Mouse (Mus musculus): ENCODE data around the gene Hacl1. TPM values are rescaled to one million over a fixed set of nuclear protein-coding genes. Genes with fewer than 3 reads are reported as not detected.
A peak's percentile ranks its signal among the peaks of the same experiment; 100 is the strongest.

The Hacl1 gene
- polyA plus RNA-seq, 1 experiment from 2014 or later = 13.0 TPM

DNA sequence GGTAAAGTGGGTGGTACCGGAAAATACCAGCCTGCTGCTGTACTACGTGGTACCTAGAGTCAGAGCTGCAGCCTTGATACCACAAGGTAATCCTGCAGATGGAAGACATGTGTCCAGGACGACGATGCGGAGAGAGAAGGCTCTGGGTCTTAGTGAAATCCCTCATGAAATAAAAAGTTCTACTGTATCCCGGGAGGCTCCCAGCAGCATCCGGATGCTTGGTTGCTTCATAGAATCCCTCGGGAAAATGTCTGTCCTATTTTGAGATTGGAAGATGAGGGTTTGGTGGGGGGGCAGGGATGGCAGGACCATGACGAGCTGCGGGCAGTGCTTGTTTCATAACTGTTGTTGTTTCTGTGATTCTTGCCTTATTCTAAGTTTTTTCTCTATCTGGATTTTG, 6.9 kb upstream of the Hacl1 start:
- H3K27ac ChIP-seq = no peak overlapping the region
- WGBS = 89% methylated on average over 10 of the region's 10 CpGs
- no peak overlapping the region for H3K4me2 ChIP-seq
- no peaks in the 10 kb centered on the region for H3K36me3 ChIP-seq
- no peaks in the 10 kb centered on the region for H3K9me3 ChIP-seq
- ATAC-seq (ENCODE audit: insufficient read depth, low FRiP score, low read depth) = no peak
- H3K4me1 ChIP-seq = peaks cover 3% of the 10 kb centered on the region; the same call in 1 of the 2 replicates
- no peak overlapping the region for H3K9ac ChIP-seq
- H3K27me3 ChIP-seq (replicated peaks) = no peaks in the 10 kb centered on the region
- no peak overlapping the region for H3K4me3 ChIP-seq (replicated peaks)

DNA sequence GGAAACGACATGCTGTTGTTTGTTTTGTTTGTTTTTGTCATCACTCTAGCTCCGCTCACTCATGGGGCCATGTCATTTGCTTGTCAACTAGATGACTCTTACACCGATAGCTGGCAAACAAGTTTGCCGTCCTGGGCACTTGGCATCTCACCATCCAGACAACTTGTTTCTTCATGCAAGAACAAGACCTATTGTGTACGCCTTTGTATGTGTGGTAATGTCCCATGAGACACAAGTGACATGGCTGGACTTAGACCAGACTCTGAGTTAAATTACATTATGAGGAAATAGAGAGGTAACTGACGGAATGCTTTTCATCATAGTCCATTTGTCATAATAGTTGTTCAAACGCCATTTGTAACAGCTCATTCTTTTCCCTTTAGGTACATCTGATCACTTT, 4.8 kb upstream of the Hacl1 start:
- ATAC-seq (ENCODE audit: insufficient read depth, low FRiP score, low read depth) = no peak
- Histone ChIP-seq H3K36me3 (no peaks in the 10 kb centered on the region), H3K4me1 (no peaks in the 10 kb centered on the region), H3K9me3 (no peaks in the 10 kb centered on the region), H3K27me3 (replicated peaks) (no peaks in the 10 kb centered on the region), H3K9ac (no peak overlapping the region), H3K4me3 (replicated peaks) (no peak overlapping the region), H3K4me2 (no peak overlapping the region), H3K27ac (no peak overlapping the region)
- WGBS = 84% methylated on average over 7 of the region's 7 CpGs

DNA sequence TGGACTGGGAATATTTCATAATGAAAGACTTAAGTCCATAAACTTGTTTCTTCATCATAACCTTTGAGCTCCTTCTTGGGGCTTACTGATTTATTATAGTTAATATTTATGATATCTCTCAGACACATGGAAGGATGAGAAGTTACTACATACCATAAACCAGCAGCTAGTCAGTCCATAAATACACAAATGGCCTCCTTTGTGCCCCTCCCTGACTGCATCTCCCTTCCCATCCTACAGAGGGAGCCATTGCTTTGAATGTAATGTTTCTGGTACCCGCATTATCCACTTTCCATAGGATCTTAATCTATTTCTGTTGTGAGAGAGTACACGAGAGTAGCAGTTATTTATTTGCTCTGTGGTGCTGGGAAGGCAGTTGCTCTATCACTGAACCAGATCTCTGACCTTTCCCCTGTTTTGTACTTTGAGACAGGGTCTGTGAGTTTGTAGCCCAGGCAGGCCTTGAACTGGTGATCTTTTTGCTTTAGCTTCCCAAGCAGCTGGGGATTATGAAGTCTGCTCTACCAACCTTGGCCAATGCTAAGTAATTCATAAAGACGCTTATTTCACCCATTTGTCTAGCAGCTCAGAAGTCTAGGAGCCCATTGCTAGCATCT, 4.0 kb upstream of the Hacl1 start:
- Histone ChIP-seq H3K36me3 (no peaks in the 10 kb centered on the region), H3K4me1 (0 out of 2 replicates have a peak, but pooled peaks cover 3% of the 10 kb centered on the region), H3K9me3 (no peaks in the 10 kb centered on the region), H3K27me3 (replicated peaks) (no peaks in the 10 kb centered on the region), H3K4me2 (no peak overlapping the region), H3K4me3 (replicated peaks) (no peak overlapping the region), H3K9ac (no peak overlapping the region), H3K27ac (no peak overlapping the region)
- no peak for ATAC-seq (ENCODE audit: insufficient read depth, low FRiP score, low read depth)
- 64% methylated on average over 3 of the region's 3 CpGs for WGBS

DNA sequence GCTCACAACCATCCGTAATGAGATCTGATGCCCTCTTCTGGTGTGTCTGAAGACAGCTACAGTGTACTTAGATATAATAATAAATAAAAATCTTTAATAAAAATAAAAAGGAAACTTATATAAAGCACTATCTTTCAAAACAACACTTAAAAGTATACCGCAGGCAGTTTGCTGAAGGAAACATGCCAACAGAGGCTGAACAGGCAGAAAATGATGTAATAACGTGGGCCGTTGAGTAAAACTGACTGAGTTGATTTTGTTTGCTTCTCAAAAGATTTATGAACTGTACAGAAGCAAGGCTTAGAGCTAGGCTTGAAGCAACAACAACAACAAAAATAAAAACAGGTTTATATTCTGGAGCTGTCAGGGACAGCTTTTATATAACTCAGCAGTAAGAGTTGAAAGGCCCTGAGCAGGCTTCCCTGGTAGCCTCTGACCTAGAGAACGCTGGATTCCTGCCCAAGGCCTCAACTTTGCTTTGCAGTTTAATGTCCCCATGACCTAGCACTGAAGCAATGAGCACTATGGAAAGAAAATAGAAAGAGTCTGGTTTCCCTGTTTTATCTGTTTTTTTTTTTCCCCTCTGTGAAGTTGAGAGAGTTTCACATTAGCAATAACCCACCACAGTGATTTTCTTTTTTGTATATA, 3.2 kb upstream of the Hacl1 start:
- Histone ChIP-seq H3K9ac (no peak overlapping the region), H3K4me1 (0 out of 2 replicates have a peak, but pooled peaks cover 4% of the 10 kb centered on the region), H3K36me3 (no peaks in the 10 kb centered on the region), H3K27ac (no peak overlapping the region), H3K4me3 (replicated peaks) (no peak overlapping the region), H3K9me3 (no peaks in the 10 kb centered on the region), H3K27me3 (replicated peaks) (no peaks in the 10 kb centered on the region), H3K4me2 (no peak overlapping the region)
- WGBS = 86% methylated on average over 5 of the region's 5 CpGs
- no peak for ATAC-seq (ENCODE audit: insufficient read depth, low FRiP score, low read depth)

DNA sequence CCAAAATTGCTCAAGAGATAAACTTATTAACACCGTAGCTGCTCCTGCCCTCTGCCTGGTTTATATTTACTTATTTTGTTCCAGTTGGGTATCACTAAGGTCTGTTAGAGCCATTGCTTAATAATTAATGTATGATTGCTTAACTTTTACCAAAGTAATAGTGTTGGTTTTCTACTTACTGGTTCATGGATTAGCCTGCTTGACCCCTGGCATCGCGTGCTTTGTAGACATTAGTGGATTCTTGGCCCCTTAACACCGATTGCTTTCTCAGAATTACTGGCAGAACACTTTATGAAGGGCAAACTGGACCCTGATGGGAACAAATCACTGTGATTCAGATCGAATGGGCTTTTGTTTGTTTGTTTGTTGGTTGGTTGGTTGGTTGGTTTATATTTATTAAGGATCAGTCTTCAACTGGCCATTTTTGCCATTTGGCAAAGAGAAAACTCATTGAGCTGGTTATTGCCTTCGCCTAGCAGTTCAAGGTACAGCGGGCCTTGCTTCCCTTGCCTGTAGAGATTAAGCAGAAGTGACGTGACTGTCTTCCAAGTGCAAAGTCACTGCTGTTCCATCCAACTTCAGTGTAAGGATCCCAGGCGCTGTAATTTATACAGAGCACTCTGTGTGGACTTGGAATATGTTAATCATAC, 545 bp upstream of the Hacl1 start:
- no peaks in the 10 kb centered on the region for H3K9me3 ChIP-seq
- 0 out of 2 replicates have a peak, but pooled peaks cover 4% of the 10 kb centered on the region for H3K4me1 ChIP-seq
- no peak for ATAC-seq (ENCODE audit: insufficient read depth, low FRiP score, low read depth)
- H3K36me3 ChIP-seq = no peaks in the 10 kb centered on the region
- no peaks in the 10 kb centered on the region for H3K27me3 ChIP-seq (replicated peaks)
- H3K9ac ChIP-seq = peak overlapping the region; percentile 43; the same call in 1 of the 2 replicates
- peak overlapping the region; percentile 92; the same call in 1 of the 2 replicates for H3K27ac ChIP-seq
- peak overlapping the region; percentile 67 for H3K4me3 ChIP-seq (replicated peaks)
- H3K4me2 ChIP-seq = peak overlapping the region; percentile 87
- 65% methylated on average over 9 of the region's 9 CpGs for WGBS

DNA sequence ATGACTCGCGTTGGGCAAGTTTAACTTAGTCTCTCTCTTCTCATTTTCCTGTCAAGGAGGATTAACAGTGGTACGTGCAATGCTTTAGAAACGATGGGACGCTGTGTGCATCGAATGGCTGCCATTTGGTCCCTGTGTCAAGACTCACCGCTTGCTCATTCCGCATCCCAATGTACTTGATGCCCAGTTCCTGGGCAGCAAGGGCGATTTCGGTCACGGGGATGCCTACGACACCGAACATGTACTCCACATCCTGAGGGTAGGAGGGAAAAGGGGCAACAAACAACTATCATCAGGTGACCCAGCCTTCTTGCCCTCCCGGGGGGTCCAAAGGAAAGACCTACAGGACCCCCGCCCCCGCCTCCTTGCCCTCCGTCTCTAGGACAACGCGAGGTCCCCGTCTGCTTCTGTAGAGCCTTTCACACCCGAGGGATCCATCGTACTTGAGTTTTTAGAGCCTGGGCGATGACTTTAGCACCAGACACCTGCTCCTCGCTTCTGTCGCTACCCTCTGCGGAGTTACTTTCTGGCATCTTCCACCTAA, 668 bp downstream of the Hacl1 start, which contains the start of gene Gm49387:
TSS of gene Gm49387 (minus strand) at position 533 of the 544 bp plus-strand sequence.
- Histone ChIP-seq H3K27me3 (replicated peaks) (no peaks in the 10 kb centered on the region), H3K27ac (peak within 1 kb of the TSS; percentile 92), H3K4me1 (0 out of 2 replicates have a peak, but pooled peaks cover 4% of the 10 kb centered on the region), H3K4me3 (replicated peaks) (peak within 1 kb of the TSS; percentile 67), H3K4me2 (peak within 1 kb of the TSS; percentile 87), H3K36me3 (no peaks in the 10 kb centered on the region), H3K9ac (peak within 1 kb of the TSS; percentile 43; the same call in 1 of the 2 replicates), H3K9me3 (no peaks in the 10 kb centered on the region)
- peak; percentile 5; the same call in 1 of the 2 replicates for ATAC-seq (ENCODE audit: insufficient read depth, low FRiP score, low read depth)
- WGBS = 3% methylated on average over 25 of the region's 26 CpGs

DNA sequence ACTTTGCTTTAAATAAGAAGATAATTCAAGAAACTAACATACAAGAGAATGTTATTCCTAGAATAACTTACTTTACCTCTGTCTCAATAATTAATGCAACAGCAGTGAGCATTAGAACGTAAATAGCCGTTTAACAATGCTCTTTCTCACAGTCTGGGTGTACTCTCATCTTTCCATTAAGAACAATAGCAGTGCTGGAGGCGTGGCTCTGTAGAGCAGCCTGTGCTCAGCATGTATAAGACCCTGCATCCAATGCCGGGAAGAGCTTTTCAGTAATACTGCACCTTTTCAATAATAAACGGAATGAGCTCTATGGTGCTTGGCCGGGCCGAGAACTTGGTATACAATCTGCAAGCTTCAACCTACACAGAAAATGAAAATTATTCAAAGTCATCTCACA, 10.4 kb downstream of the Hacl1 start:
- 75% methylated on average over 7 of the region's 7 CpGs for WGBS
- Histone ChIP-seq H3K9me3 (no peaks in the 10 kb centered on the region), H3K4me3 (replicated peaks) (no peak overlapping the region), H3K27ac (no peak overlapping the region), H3K4me1 (no peaks in the 10 kb centered on the region), H3K27me3 (replicated peaks) (no peaks in the 10 kb centered on the region), H3K4me2 (no peak overlapping the region), H3K9ac (no peak overlapping the region), H3K36me3 (no peaks in the 10 kb centered on the region)
- ATAC-seq (ENCODE audit: insufficient read depth, low FRiP score, low read depth) = no peak

DNA sequence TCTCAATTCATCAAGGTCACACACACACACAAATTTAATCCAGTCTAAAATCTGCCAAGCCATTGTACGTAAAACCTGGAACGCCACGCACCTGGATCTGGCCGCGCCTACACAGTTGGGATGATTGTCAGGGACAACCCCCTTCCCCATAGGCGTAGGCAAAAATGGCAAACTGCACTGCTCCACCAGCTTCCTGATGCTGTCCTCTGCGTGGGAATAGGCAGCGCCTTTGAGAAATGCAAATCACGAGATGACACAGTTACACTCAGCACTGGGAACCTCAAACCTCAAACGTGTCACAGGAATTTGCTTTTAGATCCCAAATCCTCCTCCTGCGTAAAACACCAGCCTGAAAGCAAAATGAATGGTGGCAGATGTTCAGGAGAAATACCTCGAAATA, 18.3 kb downstream of the Hacl1 start:
- no peak for ATAC-seq (ENCODE audit: insufficient read depth, low FRiP score, low read depth)
- 79% methylated on average over 12 of the region's 12 CpGs for WGBS
- no peak overlapping the region for H3K4me2 ChIP-seq

DNA sequence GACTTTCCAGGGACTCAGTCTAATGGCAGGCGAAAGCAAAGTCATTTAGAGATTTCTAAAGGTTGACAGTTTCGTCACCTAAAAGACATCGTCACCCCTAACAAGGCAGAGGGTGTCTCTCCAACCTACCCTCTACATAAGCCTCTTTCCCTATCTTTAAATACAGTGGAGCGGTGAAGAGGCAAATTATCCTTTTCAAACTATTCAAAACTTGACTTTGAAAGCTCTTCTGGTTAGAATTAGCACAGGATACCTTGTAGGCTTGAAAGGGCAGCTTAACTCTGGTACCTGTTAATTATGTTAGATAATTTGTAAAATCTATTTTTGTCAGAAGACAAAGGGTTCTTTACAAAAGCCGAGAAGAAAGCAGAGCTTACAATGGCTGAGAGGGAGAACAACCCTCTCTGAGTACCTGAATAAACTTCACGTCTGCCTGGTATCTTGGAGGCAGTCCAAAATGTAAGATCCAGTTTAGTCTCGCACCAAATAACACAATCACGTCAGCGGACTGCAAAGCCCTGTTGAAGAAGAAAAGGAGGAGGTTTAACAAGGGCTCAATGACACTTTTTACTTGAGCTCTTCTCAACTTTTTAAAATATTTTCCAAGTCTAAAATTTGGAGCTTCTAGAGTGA, 20.4 kb downstream of the Hacl1 start:
- no peak for ATAC-seq (ENCODE audit: insufficient read depth, low FRiP score, low read depth)
- no peaks in the 10 kb centered on the region for H3K9me3 ChIP-seq
- no peak overlapping the region for H3K27ac ChIP-seq
- H3K27me3 ChIP-seq (replicated peaks) = no peaks in the 10 kb centered on the region
- H3K4me2 ChIP-seq = no peak overlapping the region
- no peak overlapping the region for H3K9ac ChIP-seq
- WGBS = 67% methylated on average over 9 of the region's 9 CpGs
- H3K36me3 ChIP-seq = no peaks in the 10 kb centered on the region
- no peaks in the 10 kb centered on the region for H3K4me1 ChIP-seq
- H3K4me3 ChIP-seq (replicated peaks) = no peak overlapping the region

More for the DNA sequence above, 18.3 kb downstream of the Hacl1 start:
- H3K4me1 ChIP-seq = no peaks in the 10 kb centered on the region
- no peak overlapping the region for H3K4me3 ChIP-seq (replicated peaks)
- H3K36me3 ChIP-seq = no peaks in the 10 kb centered on the region
- no peak overlapping the region for H3K9ac ChIP-seq
- H3K9me3 ChIP-seq = no peaks in the 10 kb centered on the region
- no peaks in the 10 kb centered on the region for H3K27me3 ChIP-seq (replicated peaks)
- H3K27ac ChIP-seq = no peak overlapping the region

DNA sequence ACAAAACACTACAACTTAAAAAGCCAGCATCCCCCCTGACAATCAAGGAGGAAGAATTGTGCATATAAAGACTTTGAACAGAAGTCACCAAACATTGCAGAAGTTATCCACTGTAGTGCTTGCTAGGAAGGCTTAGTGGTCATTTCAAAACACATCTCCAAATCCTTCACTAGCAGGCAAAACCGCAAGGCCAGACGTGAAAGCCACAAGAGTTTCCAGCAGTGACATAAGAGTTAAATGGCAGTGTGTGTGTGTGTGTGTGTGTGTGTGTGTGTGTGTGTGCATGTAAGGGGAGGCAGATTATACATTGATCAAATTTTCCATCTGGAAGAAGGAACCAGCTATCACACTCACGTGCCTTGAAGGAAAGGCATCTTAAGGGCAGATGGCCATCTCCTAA, 23.1 kb downstream of the Hacl1 start:
- Histone ChIP-seq H3K36me3 (no peaks in the 10 kb centered on the region), H3K4me2 (no peak overlapping the region), H3K27ac (no peak overlapping the region), H3K4me1 (no peaks in the 10 kb centered on the region), H3K27me3 (replicated peaks) (no peaks in the 10 kb centered on the region), H3K9ac (no peak overlapping the region), H3K4me3 (replicated peaks) (no peak overlapping the region), H3K9me3 (no peaks in the 10 kb centered on the region)
- WGBS = 71% methylated on average over 3 of the region's 3 CpGs
- no peak for ATAC-seq (ENCODE audit: insufficient read depth, low FRiP score, low read depth)

DNA sequence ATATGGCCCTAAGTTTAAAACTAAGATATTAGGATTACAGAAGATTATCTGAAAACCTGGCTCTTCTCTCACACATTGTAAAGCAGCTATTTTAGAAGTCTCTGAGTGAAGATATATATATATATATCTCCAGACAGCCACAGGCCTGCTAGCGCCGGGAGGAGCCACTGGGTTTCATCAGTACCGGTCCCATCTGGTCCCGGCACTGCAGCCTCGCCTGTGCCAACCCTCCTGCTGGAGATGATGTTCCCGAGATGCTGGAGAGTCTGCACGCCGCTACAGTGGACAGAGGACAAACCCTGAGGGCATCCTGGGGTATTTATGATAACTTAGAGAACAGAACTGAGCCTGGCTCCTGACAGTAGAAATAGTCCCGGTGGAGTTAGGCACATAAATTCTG, 23.9 kb downstream of the Hacl1 start:
- 77% methylated on average over 9 of the region's 9 CpGs for WGBS
- Histone ChIP-seq H3K9me3 (no peaks in the 10 kb centered on the region), H3K36me3 (no peaks in the 10 kb centered on the region), H3K4me1 (no peaks in the 10 kb centered on the region), H3K9ac (no peak overlapping the region), H3K4me3 (replicated peaks) (no peak overlapping the region), H3K27ac (no peak overlapping the region), H3K27me3 (replicated peaks) (no peaks in the 10 kb centered on the region), H3K4me2 (no peak overlapping the region)
- ATAC-seq (ENCODE audit: insufficient read depth, low FRiP score, low read depth) = no peak

Measured in stomach, embryonic 15.5 days (tissue).